Mouse (Mus musculus) ES-Bruce4 (cell line): Measurements from ENCODE around the gene Ddx19a.

Experiments
- CTCF ChIP-seq: IDR thresholded peaks from one replicate; pipeline ENCODE4 v1.8.1; 2011; ENCODE audit warnings: low read depth, low read length
- EP300 ChIP-seq: IDR thresholded peaks from 2 replicates; pipeline ENCODE4 v1.6.1; 2011; ENCODE audit warnings: low read depth, low read length; ENCODE audit not compliant: insufficient read depth
- POLR2A ChIP-seq: IDR thresholded peaks from one replicate; pipeline ENCODE4 v1.8.1; 2011; ENCODE audit warnings: low read length; ENCODE audit not compliant: insufficient read depth

- TF ChIP-seq POLR2A (no peak), CTCF (no peak), EP300 (0 out of 2 replicates have a peak, but pooled peaks have one; percentile 18)
Observed at GRCm38 (mm10) chr8:111033482-111034215, 36.0 kb upstream of the Ddx19a start.
